Mouse (Mus musculus) intestine, postnatal 0 days (tissue): ENCODE measurements around the gene Hivep2. TPM values are rescaled to one million over a fixed set of nuclear protein-coding genes. Genes with fewer than 3 reads are reported as not detected.

Source experiments
- ATAC-seq: fragments of 200-750 bp; cut with Nextera tagmentation; 2 replicates; pipeline ENCODE4 v1.8.0; 2017; ENCODE audit warnings: mild to moderate bottlenecking, moderate TSS enrichment, moderate library complexity
- H3K27ac ChIP-seq: fragments of 300-500 bp; sonication (generic); 2 replicates; pipeline ENCODE4 v1.5.1; 2014; ENCODE audit warnings: mild to moderate bottlenecking, low read depth, low read length, moderate library complexity
- H3K27me3 ChIP-seq: fragments of 300-500 bp; sonication (generic); replicated peaks from 2 replicates; pipeline ENCODE4 v1.6.1; 2014; ENCODE audit warnings: low read length, mixed read lengths; ENCODE audit not compliant: control insufficient read depth, insufficient read depth
- H3K36me3 ChIP-seq: fragments of 300-500 bp; sonication (generic); 2 replicates; pipeline ENCODE4 v1.6.1; 2014; ENCODE audit warnings: mild to moderate bottlenecking, moderate library complexity; ENCODE audit not compliant: control insufficient read depth, insufficient read depth
- H3K4me1 ChIP-seq: fragments of 300-500 bp; sonication (generic); replicated peaks from 2 replicates; pipeline ENCODE4 v1.6.1; 2014; ENCODE audit warnings: antibody characterized with exemption, low read length, mixed read lengths; ENCODE audit not compliant: control insufficient read depth, insufficient read depth
- H3K4me2 ChIP-seq: fragments of 300-500 bp; sonication (generic); replicated peaks from 2 replicates; pipeline ENCODE4 v1.6.1; 2014; ENCODE audit warnings: low read depth, mild to moderate bottlenecking, moderate library complexity
- H3K4me3 ChIP-seq: fragments of 300-500 bp; sonication (generic); 2 replicates; pipeline ENCODE4 v1.5.1; 2014; ENCODE audit warnings: low read depth, low read length
- H3K9ac ChIP-seq: fragments of 300-500 bp; sonication (generic); 2 replicates; pipeline ENCODE4 v1.6.1; 2014; ENCODE audit warnings: mild to moderate bottlenecking, low read depth, low read length
- H3K9me3 ChIP-seq: fragments of 300-500 bp; sonication (generic); 2 replicates; pipeline ENCODE4 v1.6.1; 2016; ENCODE audit warnings: mixed run types; ENCODE audit not compliant: control insufficient read depth
- CTCF ChIP-seq: sonication (generic); IDR thresholded peaks from 2 replicates; pipeline ENCODE4 v1.5.1; 2016; ENCODE audit warnings: low read depth, mild to moderate bottlenecking, control low read depth, antibody characterized with exemption, moderate library complexity
- WGBS: fragments of 180-500 bp; shearing (Covaris S2); extraction: QIAGEN DNeasy Blood & Tissue Kit; methylation state at CpG from one replicate; pipeline ENCODE4 v1.1.7; 2014; 5-methylcytosine and 5-hydroxymethylcytosine counted together
- polyA plus RNA-seq: library from polyadenylated mRNA; unstranded; fragments of >200 nt; fragmentation: Nextera tagmentation; extraction: Ambion mirVana; gene quantifications from 2 replicates; pipeline ENCODE4 v1.2.1, GENCODE M21; 2015

Gene Hivep2
- polyA plus RNA-seq, 1 experiment from 2014 or later: 3.5 TPM

DNA sequence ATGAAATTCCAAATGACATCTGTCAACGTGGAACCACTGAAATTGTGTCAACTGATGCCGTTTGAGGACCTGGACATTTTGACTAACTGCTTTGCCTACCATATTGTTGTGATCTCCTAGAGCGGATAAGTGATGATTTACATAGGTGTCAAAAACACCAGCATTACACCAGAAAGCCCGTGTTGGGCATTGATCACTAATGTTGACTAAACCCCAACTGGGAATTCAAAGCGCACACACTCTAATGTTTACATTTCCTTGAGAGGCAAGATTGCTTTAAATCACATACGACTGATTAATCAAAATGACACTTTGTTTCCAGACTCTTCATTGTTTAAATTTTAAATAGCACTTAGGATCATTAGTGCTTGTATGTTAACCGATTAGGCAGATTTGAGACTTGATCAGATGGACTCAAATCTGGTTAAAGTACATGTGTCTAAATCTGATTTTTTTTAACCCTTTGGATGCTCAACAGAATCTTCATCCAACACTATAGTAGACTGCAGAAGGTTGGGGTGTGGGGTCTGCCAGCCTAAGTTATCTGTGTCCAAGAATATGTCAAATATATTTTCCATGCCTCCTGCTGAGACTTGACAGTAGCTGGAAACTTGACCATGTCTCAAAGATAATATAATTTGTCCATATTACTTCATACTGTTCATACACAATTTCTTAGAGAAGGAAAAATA, 142.3 kb downstream of the Hivep2 start:
- Histone ChIP-seq H3K36me3 (no peaks in the 10 kb centered on the region), H3K4me2 (no peak overlapping the region), H3K4me3 (no peak overlapping the region), H3K27me3 (no peaks in the 10 kb centered on the region), H3K27ac (no peak overlapping the region), H3K9ac (no peak overlapping the region), H3K9me3 (no peaks in the 10 kb centered on the region), H3K4me1 (no peaks in the 10 kb centered on the region)
- no peak for TF ChIP-seq CTCF
- ATAC-seq: no peak
- 37% methylated on average over 7 of the region's 7 CpGs for WGBS

DNA sequence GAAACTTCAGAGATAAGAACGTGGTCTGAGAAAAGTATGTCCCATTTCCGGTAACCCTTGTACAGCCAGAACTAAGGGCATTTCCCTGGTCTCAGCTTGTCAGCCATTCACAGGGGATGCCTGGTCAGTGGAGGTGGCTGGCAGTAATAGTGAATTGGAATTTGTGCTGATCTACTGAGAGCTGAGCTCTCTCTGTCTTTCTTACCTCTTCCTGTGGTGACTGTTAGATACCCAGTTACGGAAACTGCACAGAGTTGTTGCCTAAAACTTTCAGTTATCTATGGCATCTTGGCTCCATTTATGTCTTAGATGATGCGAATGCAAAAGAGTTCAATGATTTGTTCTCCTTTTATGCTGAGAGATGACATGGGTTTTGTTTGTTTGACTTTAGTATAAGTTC, 150.0 kb downstream of the Hivep2 start:
- H3K9ac ChIP-seq: no peak overlapping the region
- H3K27ac ChIP-seq: no peak overlapping the region
- no peaks in the 10 kb centered on the region for H3K4me1 ChIP-seq
- 65% methylated on average over 4 of the region's 4 CpGs for WGBS
- no peaks in the 10 kb centered on the region for H3K36me3 ChIP-seq
- no peak overlapping the region for H3K4me3 ChIP-seq
- H3K27me3 ChIP-seq: no peaks in the 10 kb centered on the region
- no peak for TF ChIP-seq CTCF
- H3K4me2 ChIP-seq: no peak overlapping the region
- no peak for ATAC-seq
- H3K9me3 ChIP-seq: no peaks in the 10 kb centered on the region

DNA sequence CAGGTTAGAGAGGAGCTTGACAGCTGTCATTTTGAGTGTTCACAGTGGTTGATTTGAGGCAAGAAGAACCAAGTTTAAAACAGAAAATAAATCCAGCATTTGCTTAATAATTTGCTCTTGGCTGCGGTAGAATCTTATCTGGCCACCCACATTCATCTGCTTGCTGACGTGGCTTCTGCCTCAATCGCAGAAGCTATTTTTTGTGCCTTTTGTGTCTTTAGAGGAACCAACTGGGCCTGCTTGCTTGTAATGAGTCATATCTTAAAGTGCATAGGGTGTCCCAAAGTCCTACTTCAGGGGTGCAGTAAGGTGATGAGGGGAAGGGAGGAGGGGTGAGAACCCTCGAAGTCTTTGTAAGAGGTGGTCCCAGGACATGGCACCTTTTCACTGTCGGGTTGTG, 151.1 kb downstream of the Hivep2 start:
- no peaks in the 10 kb centered on the region for H3K9me3 ChIP-seq
- no peak overlapping the region for H3K9ac ChIP-seq
- WGBS: 80% methylated on average over 5 of the region's 5 CpGs
- no peak overlapping the region for H3K4me2 ChIP-seq
- ATAC-seq: no peak
- TF ChIP-seq CTCF: no peak
- H3K4me3 ChIP-seq: no peak overlapping the region
- no peaks in the 10 kb centered on the region for H3K27me3 ChIP-seq
- no peaks in the 10 kb centered on the region for H3K4me1 ChIP-seq
- no peaks in the 10 kb centered on the region for H3K36me3 ChIP-seq
- H3K27ac ChIP-seq: no peak overlapping the region

DNA sequence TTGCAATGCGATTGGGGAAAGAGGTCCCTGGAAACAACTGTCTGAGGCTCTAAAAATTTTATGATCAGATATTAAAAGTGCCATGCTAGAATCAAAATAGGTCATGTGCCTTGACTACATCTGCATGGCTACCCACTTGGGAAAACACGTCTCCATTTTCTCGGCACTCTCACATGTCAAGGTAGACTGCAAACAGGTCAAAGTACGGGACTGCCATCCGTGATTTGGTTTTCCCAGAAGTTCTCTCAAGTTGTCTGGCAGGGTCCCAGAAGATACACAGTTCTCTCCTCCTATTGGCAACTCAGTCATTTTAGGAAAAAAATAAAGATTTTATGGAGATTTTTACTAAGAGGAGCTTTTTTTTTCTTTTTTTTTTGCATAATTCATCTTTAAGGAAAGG, 153.3 kb downstream of the Hivep2 start:
- H3K9me3 ChIP-seq: no peaks in the 10 kb centered on the region
- TF ChIP-seq CTCF: no peak
- no peak overlapping the region for H3K4me3 ChIP-seq
- no peak for ATAC-seq
- H3K4me2 ChIP-seq: no peak overlapping the region
- no peak overlapping the region for H3K27ac ChIP-seq
- 94% methylated on average over 5 of the region's 5 CpGs for WGBS
- no peaks in the 10 kb centered on the region for H3K36me3 ChIP-seq
- no peak overlapping the region for H3K9ac ChIP-seq
- H3K4me1 ChIP-seq: no peaks in the 10 kb centered on the region
- no peaks in the 10 kb centered on the region for H3K27me3 ChIP-seq

DNA sequence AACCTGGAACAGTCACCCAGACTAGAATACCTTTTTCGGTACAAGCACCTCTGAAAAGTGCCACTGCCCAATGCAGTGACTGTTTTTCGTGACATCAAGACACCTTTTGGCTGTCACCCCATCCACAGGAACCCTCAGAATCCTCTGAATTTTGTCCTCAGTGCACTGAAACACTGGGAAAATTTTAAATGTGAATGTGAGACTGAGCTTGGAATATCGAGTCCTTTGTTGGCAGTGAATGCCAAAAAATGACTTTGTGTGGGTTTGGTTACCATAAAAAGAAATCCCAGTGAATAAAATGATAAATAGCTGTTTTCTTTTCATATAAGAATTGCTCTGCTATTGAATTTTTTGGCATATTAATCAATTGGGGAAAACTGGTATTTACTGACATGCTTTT, 154.6 kb downstream of the Hivep2 start:
- H3K4me3 ChIP-seq: no peak overlapping the region
- no peak for TF ChIP-seq CTCF
- 90% methylated on average over 3 of the region's 3 CpGs for WGBS
- H3K4me1 ChIP-seq: no peaks in the 10 kb centered on the region
- no peak overlapping the region for H3K9ac ChIP-seq
- H3K27ac ChIP-seq: no peak overlapping the region
- H3K36me3 ChIP-seq: no peaks in the 10 kb centered on the region
- ATAC-seq: no peak
- H3K27me3 ChIP-seq: no peaks in the 10 kb centered on the region
- no peak overlapping the region for H3K4me2 ChIP-seq
- no peaks in the 10 kb centered on the region for H3K9me3 ChIP-seq

DNA sequence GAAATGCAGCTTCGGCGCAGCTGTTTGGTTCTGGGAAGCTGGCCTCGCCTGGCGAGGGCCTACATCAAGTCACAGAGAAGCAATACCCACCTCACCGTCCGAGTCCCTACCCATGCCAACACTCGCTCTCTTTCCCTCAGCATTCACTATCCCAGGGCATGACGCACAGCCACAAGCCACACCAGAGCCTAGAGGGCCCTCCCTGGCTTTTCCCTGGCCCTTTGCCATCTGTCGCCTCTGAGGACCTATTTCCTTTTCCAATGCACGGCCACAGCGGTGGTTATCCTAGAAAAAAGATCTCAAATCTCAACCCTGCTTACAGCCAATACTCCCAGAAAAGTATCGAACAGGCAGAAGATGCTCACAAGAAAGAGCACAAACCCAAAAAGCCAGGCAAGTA, 162.0 kb downstream of the Hivep2 start:
- Histone ChIP-seq H3K27me3 (no peaks in the 10 kb centered on the region), H3K9me3 (no peaks in the 10 kb centered on the region), H3K4me2 (no peak overlapping the region), H3K27ac (no peak overlapping the region), H3K4me1 (no peaks in the 10 kb centered on the region), H3K36me3 (peaks cover 43% of the 10 kb centered on the region), H3K4me3 (no peak overlapping the region), H3K9ac (no peak overlapping the region)
- no peak for TF ChIP-seq CTCF
- 94% methylated on average over 12 of the region's 12 CpGs for WGBS
- no peak for ATAC-seq

DNA sequence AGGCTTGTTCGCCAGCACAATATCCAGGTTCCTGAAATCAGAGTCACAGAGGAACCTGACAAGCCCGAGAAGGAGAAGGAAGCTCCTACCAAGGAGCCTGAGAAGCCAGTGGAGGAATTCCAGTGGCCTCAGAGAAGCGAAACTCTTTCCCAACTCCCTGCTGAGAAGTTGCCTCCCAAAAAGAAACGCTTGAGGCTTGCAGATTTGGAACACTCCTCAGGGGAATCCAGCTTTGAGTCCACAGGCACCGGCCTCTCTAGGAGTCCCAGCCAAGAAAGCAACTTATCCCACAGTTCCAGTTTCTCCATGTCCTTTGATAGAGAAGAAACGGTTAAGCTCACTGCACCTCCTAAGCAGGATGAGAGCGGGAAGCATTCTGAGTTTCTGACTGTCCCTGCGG, 164.4 kb downstream of the Hivep2 start:
- Histone ChIP-seq H3K36me3 (peaks cover 43% of the 10 kb centered on the region), H3K9ac (no peak overlapping the region), H3K4me1 (no peaks in the 10 kb centered on the region), H3K9me3 (no peaks in the 10 kb centered on the region), H3K4me3 (no peak overlapping the region), H3K4me2 (no peak overlapping the region), H3K27ac (no peak overlapping the region), H3K27me3 (no peaks in the 10 kb centered on the region)
- WGBS: 88% methylated on average over 8 of the region's 8 CpGs
- no peak for TF ChIP-seq CTCF
- ATAC-seq: no peak
